Mouse (Mus musculus) kidney, postnatal 4 days (tissue): ENCODE results near the gene Cisd3.

Experiments
- DNase-seq, 2 experiments: peaks; one replicate each; pipeline ENCODE4 v3.0.0; 2021; ENCODE audit warnings: mixed read lengths in 2 of 2

The Cisd3 gene

GRCm38 (mm10) chr11:97663528-97664338 is 21.9 kb upstream of the Cisd3 start:
- peak; percentile 55 to 71 for DNase-seq

GRCm38 (mm10) chr11:97664339-97664665 is 21.3 kb upstream of the Cisd3 start:
- DNase-seq = no peak

GRCm38 (mm10) chr11:97664771-97665240 is 20.8 kb upstream of the Cisd3 start:
- peak in 1 of 2 experiments; percentile 61 for DNase-seq

- DNase-seq = no peak
Measured at GRCm38 (mm10) chr11:97665431-97665830, 20.2 kb upstream of the Cisd3 start.

- DNase-seq = no peak
Measured at GRCm38 (mm10) chr11:97666221-97666620, 19.4 kb upstream of the Cisd3 start.

- DNase-seq = no peak
Measured at GRCm38 (mm10) chr11:97666794-97667193, 18.8 kb upstream of the Cisd3 start.

- no peak for DNase-seq
Measured at GRCm38 (mm10) chr11:97668160-97668559, 17.5 kb upstream of the Cisd3 start.

GRCm38 (mm10) chr11:97669268-97669667 is 16.4 kb upstream of the Cisd3 start:
- peak; percentile 69 to 78 for DNase-seq

GRCm38 (mm10) chr11:97669829-97670228 is 15.8 kb upstream of the Cisd3 start:
- DNase-seq = peak; percentile 79 to 87

- DNase-seq = peak in 1 of 2 experiments; percentile 39
Measured at GRCm38 (mm10) chr11:97670234-97671176, 15.1 kb upstream of the Cisd3 start.

GRCm38 (mm10) chr11:97671177-97671527 is 14.5 kb upstream of the Cisd3 start:
- no peak for DNase-seq

GRCm38 (mm10) chr11:97673148-97673547 is 12.5 kb upstream of the Cisd3 start:
- DNase-seq = no peak

GRCm38 (mm10) chr11:97676050-97676754 is 9.4 kb upstream of the Cisd3 start:
- peak in 1 of 2 experiments; percentile 29 for DNase-seq

GRCm38 (mm10) chr11:97677381-97677780 is 8.2 kb upstream of the Cisd3 start:
- DNase-seq = peak; percentile 55 to 58

- DNase-seq = no peak
Measured at GRCm38 (mm10) chr11:97677842-97678241, 7.8 kb upstream of the Cisd3 start.

GRCm38 (mm10) chr11:97678301-97678700 is 7.3 kb upstream of the Cisd3 start:
- no peak for DNase-seq

GRCm38 (mm10) chr11:97680430-97680829 is 5.2 kb upstream of the Cisd3 start:
- no peak for DNase-seq

- DNase-seq = no peak
Measured at GRCm38 (mm10) chr11:97682504-97683055, 3.0 kb upstream of the Cisd3 start.

- no peak for DNase-seq
Measured at GRCm38 (mm10) chr11:97684063-97684680, 1.5 kb upstream of the Cisd3 start.

- peak in 1 of 2 experiments; percentile 33 for DNase-seq
Measured at GRCm38 (mm10) chr11:97684766-97685165, 860 bp upstream of the Cisd3 start.

- no peak for DNase-seq
Measured at GRCm38 (mm10) chr11:97686322-97686908, 789 bp downstream of the Cisd3 start.

GRCm38 (mm10) chr11:97687061-97687460 is 1.4 kb downstream of the Cisd3 start:
- DNase-seq = peak in 1 of 2 experiments; percentile 18
